Mouse (Mus musculus) right cerebral cortex, adult 18-20 months (tissue): ENCODE measurements at regions not wholly inside any gene's neighbourhood (a gene's known extent, or its start where the extent isn't known, plus 50 kb on each side); places are given as distances from the start of the nearest gene placed in this dataset.

ENCODE experiments used
- DNase-seq: peaks from one replicate; pipeline ENCODE4 v3.0.0; 2022; ENCODE audit warnings: mixed read lengths

DNA sequence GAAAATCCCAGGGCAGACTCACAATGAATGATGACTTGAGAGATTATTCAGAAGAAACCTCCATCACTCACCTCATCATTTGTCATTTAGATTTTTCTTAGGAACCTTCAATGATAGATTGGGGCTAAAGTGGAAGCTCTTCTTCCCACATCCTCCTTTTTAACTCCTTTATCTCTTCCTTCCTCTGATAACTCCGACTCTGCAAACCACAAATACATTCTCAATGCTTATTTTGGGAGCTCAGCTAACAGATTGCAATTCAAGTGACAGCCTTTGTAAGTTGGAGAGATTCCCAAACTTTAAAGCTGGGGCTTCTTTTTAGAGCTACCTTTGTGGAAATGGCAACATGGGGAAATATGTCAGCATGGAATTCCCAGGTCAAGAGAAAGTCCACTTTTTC lies 135.7 kb downstream of the Lhfpl1 start:
- peak; percentile 2 for DNase-seq

DNA sequence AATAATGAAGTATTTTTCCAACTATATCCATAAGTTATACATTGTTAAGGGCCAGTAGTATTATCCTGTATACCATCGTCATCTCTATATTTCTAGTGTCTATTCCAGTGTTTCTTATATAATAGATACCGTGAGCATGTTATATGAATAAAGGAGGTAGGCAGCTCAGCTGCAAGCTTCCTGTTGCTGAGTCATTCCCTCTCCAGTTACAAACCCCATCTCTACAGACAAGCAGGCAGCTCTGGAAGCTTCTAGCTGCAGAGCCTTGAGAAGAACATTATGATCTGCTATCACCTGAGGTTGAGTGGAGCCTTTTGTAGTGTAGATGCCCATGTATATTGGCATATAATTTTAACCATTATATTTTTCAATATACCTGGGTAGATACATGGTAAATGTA lies 136.3 kb downstream of the Lhfpl1 start:
- DNase-seq, result peak; percentile 23

DNA sequence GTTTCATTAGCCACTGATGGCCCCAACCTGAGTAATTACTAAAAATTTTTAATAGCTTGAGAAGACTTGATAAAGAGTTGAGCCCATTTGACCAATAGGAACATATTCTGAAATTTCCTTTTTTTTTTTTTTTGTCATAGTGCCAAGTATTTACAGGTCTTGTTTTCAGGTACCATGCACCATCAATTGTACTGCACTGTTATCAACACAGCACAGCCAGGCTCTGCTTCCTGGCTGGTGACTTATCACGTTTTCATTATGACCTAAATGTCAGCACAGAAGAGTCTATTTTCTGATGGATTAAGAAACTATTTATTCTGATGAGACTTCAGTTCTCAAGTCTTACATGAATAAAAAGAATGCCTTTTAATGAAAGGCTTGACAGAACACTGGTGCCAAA lies 153.0 kb downstream of the Lhfpl1 start:
- no peak for DNase-seq
